Mouse (Mus musculus): ENCODE data around the gene Eif4h. TPM values are rescaled to one million over a fixed set of nuclear protein-coding genes. Genes with fewer than 3 reads are reported as not detected.

The Eif4h gene
- polyA plus RNA-seq, 1 experiment from 2014 or later: 502 TPM

DNA sequence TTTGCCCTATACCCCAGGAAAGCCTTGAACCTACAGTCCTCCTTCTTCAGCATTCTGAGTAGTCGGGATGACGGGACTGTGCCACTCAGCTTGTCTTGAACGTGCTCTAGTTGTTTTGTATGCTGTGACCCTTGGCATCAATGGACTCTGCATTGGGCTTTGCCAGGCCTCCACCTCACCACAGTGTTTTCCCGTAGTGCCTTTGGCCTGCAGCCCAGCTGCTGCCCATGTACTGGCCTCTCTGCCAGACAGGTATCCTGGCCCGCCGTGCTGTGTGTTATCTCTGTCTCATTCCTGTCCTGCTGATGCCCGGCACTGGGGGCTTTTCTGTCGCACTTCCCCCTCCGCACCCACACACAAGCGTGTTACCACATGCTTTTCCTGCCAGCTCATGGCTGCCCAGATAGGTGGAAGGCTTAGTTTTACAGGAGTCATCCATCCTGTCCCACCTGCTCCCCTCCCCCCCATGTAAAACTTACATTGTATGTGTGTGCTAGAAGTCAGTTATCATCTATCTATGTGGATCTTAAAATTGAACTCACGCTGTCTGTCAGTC, 47.2 kb downstream of the Eif4h start:
- Histone ChIP-seq H3K9me3 (ENCODE audit: low read length) (no peaks in the 10 kb centered on the region), H3K36me3 (ENCODE audit: insufficient read depth, low read length) (peaks cover 68% of the 10 kb centered on the region), H3K4me1 (ENCODE audit: insufficient read depth, low read length) (no peaks in the 10 kb centered on the region), H3K27me3 (ENCODE audit: insufficient read depth, low read length) (no peaks in the 10 kb centered on the region), H3K4me3 (ENCODE audit: low read length) (no peak overlapping the region), H3K27ac (ENCODE audit: low read length) (no peak overlapping the region), H3K9ac (replicated peaks; ENCODE audit: low read length) (no peak overlapping the region), H3K4me2 (replicated peaks; ENCODE audit: low read depth, low read length) (no peak overlapping the region)
- 89% methylated on average over 11 of the region's 11 CpGs for WGBS
- no peak for ATAC-seq (ENCODE audit: low FRiP score, low TSS enrichment)

DNA sequence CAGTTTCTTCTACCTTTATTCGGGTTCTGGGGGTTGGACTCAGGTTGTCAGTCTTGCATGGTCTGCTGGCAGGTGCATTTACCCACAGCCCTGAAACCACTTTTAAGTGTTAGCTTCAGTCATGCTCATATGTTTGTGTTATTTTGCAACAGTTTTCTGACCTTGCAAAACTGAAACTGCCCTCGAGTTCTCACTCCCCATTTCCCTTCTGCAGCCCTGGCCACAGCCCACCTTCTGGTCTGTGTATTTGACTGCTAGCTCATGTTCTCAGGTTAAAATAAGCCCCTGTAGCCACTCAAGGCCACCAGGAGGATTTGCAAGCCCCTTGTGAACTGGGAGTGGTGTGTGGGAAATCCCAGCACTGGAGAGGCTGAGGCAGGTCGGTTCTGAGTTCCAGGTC, 49.4 kb downstream of the Eif4h start:
- Histone ChIP-seq H3K27ac (ENCODE audit: low read length) (no peak overlapping the region), H3K36me3 (ENCODE audit: insufficient read depth, low read length) (peaks cover 48% of the 10 kb centered on the region), H3K4me3 (ENCODE audit: low read length) (no peak overlapping the region), H3K4me2 (replicated peaks; ENCODE audit: low read depth, low read length) (no peak overlapping the region), H3K27me3 (ENCODE audit: insufficient read depth, low read length) (no peaks in the 10 kb centered on the region), H3K9me3 (ENCODE audit: low read length) (no peaks in the 10 kb centered on the region), H3K4me1 (ENCODE audit: insufficient read depth, low read length) (no peaks in the 10 kb centered on the region), H3K9ac (replicated peaks; ENCODE audit: low read length) (no peak overlapping the region)
- no peak for ATAC-seq (ENCODE audit: low FRiP score, low TSS enrichment)
- 85% methylated on average over 3 of the region's 3 CpGs for WGBS

DNA sequence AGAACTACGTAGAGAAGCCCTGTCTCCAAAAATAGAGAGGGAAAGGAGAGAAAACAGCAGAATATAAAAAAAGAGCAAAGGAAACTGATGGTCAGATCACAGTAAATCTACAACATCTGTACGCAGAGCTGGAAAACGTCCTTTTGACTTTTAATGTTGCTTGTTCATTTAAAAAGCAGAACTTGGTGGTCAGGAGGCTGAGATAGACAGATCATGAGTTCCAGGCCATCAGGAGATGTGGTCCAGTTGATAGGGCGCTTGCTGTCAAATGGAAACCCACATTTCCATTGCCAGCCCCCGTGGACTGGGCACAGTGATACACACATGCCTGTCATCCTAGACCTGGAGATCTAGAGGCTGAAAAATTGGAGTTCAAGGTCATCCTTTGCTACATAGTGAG, 54.5 kb downstream of the Eif4h start:
- H3K4me1 ChIP-seq (ENCODE audit: insufficient read depth, low read length): peaks cover 9% of the 10 kb centered on the region; the same call in 1 of the 2 replicates
- H3K27me3 ChIP-seq (ENCODE audit: insufficient read depth, low read length): no peaks in the 10 kb centered on the region
- ATAC-seq (ENCODE audit: low FRiP score, low TSS enrichment): no peak
- 89% methylated on average over 5 of the region's 5 CpGs for whole genome bisulfite sequencing
- H3K27ac ChIP-seq (ENCODE audit: low read length): no peak overlapping the region
- H3K4me2 ChIP-seq (replicated peaks; ENCODE audit: low read depth, low read length): no peak overlapping the region
- no peaks in the 10 kb centered on the region for H3K9me3 ChIP-seq (ENCODE audit: low read length)
- no peak overlapping the region for H3K4me3 ChIP-seq (ENCODE audit: low read length)
- no peak overlapping the region; the same call in 1 of the 2 replicates for H3K9ac ChIP-seq (replicated peaks; ENCODE audit: low read length)
- H3K36me3 ChIP-seq (ENCODE audit: insufficient read depth, low read length): peaks cover 11% of the 10 kb centered on the region; the same call in 1 of the 2 replicates

DNA sequence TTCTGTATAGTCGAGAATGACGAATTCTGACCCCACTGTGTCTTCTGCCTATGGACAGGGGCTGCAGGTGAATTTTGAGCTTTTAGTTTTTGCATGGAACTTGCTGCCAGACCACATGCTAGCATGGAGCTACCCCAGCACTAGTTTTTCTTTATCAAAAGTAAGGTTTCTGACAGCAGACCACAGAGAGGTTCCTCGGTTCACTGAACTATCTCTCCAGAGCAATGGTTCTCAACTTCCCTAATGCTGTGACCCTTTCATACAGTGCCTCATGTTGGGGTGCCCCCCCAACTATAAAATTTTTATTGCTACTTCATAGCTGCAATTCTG, 55.4 kb downstream of the Eif4h start:
- peaks cover 9% of the 10 kb centered on the region; the same call in 1 of the 2 replicates for H3K4me1 ChIP-seq (ENCODE audit: insufficient read depth, low read length)
- peaks cover 9% of the 10 kb centered on the region; the same call in 1 of the 2 replicates for H3K36me3 ChIP-seq (ENCODE audit: insufficient read depth, low read length)
- no peak for ATAC-seq (ENCODE audit: low FRiP score, low TSS enrichment)
- H3K9ac ChIP-seq (replicated peaks; ENCODE audit: low read length): no peak overlapping the region
- no peaks in the 10 kb centered on the region for H3K9me3 ChIP-seq (ENCODE audit: low read length)
- peak overlapping the region; percentile 4; the same call in 1 of the 2 replicates for H3K4me2 ChIP-seq (replicated peaks; ENCODE audit: low read depth, low read length)
- H3K27ac ChIP-seq (ENCODE audit: low read length): no peak overlapping the region
- no peak overlapping the region for H3K4me3 ChIP-seq (ENCODE audit: low read length)
- H3K27me3 ChIP-seq (ENCODE audit: insufficient read depth, low read length): no peaks in the 10 kb centered on the region
- WGBS: 74% methylated on average over 3 of the region's 3 CpGs

DNA sequence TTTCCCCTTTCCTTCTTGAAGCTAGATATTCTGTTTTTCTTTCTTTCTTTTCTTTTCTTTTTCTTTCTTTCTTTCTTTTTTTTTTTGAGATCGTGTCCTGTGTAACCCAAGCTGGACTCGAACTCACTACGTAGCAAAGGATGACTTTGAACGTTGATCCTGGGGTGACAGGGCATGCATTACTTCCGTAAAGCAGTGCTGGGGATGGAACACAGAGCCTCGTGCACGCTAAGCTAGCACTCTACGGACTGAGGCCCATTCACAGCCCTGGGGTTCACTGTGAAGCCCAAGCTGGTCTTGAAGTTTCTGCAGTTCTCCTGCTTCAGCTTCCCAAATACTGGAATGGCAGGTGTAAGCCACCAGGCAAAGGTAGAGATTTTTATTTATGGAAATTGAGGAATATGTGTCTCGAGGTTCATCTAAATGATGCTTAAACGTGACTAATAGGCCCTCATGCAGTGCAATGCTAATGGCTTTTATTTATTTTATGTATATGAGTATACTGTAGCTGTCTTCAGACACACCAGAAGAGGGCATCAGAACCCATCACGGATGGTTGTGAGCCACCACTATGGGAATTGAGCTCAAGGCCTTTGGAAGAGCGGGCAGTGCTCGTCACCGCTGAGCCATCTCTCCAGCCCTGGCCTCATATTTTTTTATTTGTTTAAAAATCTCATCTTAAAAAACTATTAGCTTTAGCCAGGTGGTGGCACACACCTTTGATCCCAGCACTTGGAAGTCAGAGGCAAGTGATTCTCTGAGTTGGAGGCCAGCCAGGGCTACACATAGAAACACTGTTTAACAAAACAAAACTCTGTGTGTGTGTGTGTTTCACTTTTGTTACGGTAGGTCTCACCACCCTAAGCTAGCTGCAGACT, 56.0 kb downstream of the Eif4h start:
- Histone ChIP-seq H3K36me3 (ENCODE audit: insufficient read depth, low read length) (peaks cover 4% of the 10 kb centered on the region; the same call in 1 of the 2 replicates), H3K27me3 (ENCODE audit: insufficient read depth, low read length) (no peaks in the 10 kb centered on the region), H3K4me3 (ENCODE audit: low read length) (peak overlapping the region; percentile 98), H3K27ac (ENCODE audit: low read length) (0 out of 2 replicates have a peak overlapping the region, but pooled peaks have one; percentile 52), H3K4me1 (ENCODE audit: insufficient read depth, low read length) (peaks cover 9% of the 10 kb centered on the region; the same call in 1 of the 2 replicates), H3K9ac (replicated peaks; ENCODE audit: low read length) (peak overlapping the region; percentile 94), H3K9me3 (ENCODE audit: low read length) (no peaks in the 10 kb centered on the region), H3K4me2 (replicated peaks; ENCODE audit: low read depth, low read length) (peak overlapping the region; percentile 72)
- 28% methylated on average over 15 of the region's 15 CpGs for WGBS
- ATAC-seq (ENCODE audit: low FRiP score, low TSS enrichment): no peak

DNA sequence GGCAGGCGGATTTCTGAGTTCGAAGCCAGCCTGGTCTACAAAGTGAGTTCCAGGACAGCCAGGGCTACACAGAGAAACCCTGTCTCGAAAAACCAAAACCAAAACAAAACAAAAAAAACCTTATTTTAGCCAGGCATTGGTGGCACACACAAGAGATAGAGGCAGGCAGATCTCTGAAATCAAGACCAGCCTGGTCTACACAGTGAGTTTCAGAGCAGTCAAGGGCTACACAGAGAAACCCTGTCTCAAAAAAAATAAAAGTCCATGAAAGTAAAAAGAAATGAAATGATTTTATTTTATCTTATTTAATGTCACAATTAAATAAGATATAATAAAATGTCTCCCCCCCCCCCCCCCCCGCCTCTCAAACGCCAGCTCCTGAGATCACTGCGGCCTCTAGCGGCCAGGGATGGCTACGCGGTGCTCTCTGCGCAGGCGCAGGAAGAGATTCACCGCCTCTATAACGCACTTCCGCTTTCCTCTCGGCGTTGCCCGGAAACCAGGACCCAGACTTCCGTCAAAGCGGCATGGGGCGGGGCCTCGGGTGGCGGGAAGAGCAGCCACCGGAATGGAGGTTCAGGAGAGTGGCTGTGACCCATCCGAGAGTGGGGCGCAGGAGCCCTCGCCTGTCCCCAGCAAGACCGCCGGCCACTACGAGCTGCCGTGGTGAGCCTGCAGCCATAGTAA, 56.9 kb downstream of the Eif4h start:
- Histone ChIP-seq H3K27ac (ENCODE audit: low read length) (peak overlapping the region; percentile 52; the same call in 1 of the 2 replicates), H3K36me3 (ENCODE audit: insufficient read depth, low read length) (peaks cover 2% of the 10 kb centered on the region; the same call in 1 of the 2 replicates), H3K4me1 (ENCODE audit: insufficient read depth, low read length) (peaks cover 9% of the 10 kb centered on the region; the same call in 1 of the 2 replicates), H3K9me3 (ENCODE audit: low read length) (no peaks in the 10 kb centered on the region), H3K9ac (replicated peaks; ENCODE audit: low read length) (peak overlapping the region; percentile 94), H3K27me3 (ENCODE audit: insufficient read depth, low read length) (no peaks in the 10 kb centered on the region), H3K4me2 (replicated peaks; ENCODE audit: low read depth, low read length) (peak overlapping the region; percentile 72), H3K4me3 (ENCODE audit: low read length) (peak overlapping the region; percentile 98)
- WGBS: 8% methylated on average over 29 of the region's 30 CpGs
- ATAC-seq (ENCODE audit: low FRiP score, low TSS enrichment): peak; percentile 95

DNA sequence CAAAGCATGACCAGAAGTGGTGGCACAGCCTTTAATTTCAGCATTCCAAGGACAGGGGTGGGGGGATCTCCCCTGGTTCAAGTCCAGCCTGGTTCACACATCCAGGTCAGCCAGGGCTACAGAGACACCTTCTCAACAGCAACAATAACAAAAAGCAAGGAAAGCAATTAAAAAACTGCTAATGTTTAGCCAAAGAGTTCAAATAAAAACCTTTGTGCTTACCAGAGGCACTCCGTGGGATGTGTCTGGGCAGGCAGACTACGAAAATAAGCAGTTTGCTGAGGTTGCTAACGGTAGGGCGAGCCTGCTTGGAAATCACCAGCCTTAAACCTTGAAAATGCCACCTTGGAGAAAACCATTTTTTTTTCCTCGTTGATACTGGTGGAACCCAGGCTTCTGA, 58.1 kb downstream of the Eif4h start, which contains the start of gene Rfc2:
Rfc2 (plus strand) TSS at position 221 of the 400 bp plus-strand sequence.
- no peaks in the 10 kb centered on the region for H3K9me3 ChIP-seq (ENCODE audit: low read length)
- no peaks in the 10 kb centered on the region for H3K36me3 ChIP-seq (ENCODE audit: insufficient read depth, low read length)
- peak within 1 kb of the TSS; percentile 23; the same call in 1 of the 2 replicates for H3K27ac ChIP-seq (ENCODE audit: low read length)
- H3K4me1 ChIP-seq (ENCODE audit: insufficient read depth, low read length): peaks cover 9% of the 10 kb centered on the region; the same call in 1 of the 2 replicates
- no peak for ATAC-seq (ENCODE audit: low FRiP score, low TSS enrichment)
- no peak within 1 kb of the TSS for H3K4me3 ChIP-seq (ENCODE audit: low read length)
- WGBS: 63% methylated on average over 5 of the region's 5 CpGs
- no peak within 1 kb of the TSS for H3K4me2 ChIP-seq (replicated peaks; ENCODE audit: low read depth, low read length)
- no peak within 1 kb of the TSS for H3K9ac ChIP-seq (replicated peaks; ENCODE audit: low read length)
- H3K27me3 ChIP-seq (ENCODE audit: insufficient read depth, low read length): no peaks in the 10 kb centered on the region

DNA sequence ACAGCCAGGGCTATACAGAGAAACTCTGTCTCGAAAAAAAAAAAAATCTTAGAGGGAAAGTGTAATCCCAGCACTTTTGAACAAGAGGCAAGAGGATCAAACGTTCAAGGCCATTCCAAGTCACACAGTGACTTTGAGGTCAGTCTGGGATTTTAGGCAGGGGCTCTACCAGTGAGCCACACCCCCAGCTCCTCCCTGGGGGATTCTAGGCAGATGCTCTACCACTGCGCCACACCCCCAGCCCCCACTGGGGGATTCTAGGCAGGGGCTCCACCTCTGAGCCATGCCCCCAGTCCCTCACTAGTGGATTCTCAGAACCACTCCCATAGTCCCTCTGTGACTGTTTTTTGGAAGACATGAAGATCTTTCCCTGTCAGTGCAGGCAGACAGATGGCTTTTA, 60.2 kb downstream of the Eif4h start:
- H3K36me3 ChIP-seq (ENCODE audit: insufficient read depth, low read length): no peaks in the 10 kb centered on the region
- no peaks in the 10 kb centered on the region for H3K27me3 ChIP-seq (ENCODE audit: insufficient read depth, low read length)
- no peaks in the 10 kb centered on the region for H3K9me3 ChIP-seq (ENCODE audit: low read length)
- no peak overlapping the region for H3K4me2 ChIP-seq (replicated peaks; ENCODE audit: low read depth, low read length)
- H3K9ac ChIP-seq (replicated peaks; ENCODE audit: low read length): no peak overlapping the region
- H3K4me3 ChIP-seq (ENCODE audit: low read length): no peak overlapping the region
- WGBS: 61% methylated on average over 3 of the region's 3 CpGs
- no peak for ATAC-seq (ENCODE audit: low FRiP score, low TSS enrichment)
- H3K4me1 ChIP-seq (ENCODE audit: insufficient read depth, low read length): peaks cover 9% of the 10 kb centered on the region; the same call in 1 of the 2 replicates
- no peak overlapping the region for H3K27ac ChIP-seq (ENCODE audit: low read length)

DNA sequence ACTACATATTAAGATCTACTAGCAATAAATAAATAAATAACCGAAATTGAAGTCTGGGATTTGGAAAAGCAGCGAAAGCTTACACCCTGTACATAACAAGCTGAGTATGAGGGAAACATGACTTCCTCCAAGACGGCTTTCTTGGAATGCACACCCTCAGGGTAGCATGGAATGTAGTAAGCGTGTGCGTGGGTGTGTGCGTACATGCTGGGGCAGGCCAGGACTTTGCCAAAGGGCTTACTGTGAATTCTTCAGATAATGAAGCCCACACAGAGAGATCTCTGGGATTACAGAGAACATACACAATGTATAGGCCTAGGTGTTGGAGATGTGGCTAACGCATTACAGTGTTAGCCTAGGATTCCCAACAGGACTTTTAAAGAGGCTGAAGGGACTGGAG, 61.8 kb downstream of the Eif4h start:
- Histone ChIP-seq H3K27me3 (ENCODE audit: insufficient read depth, low read length) (no peaks in the 10 kb centered on the region), H3K4me1 (ENCODE audit: insufficient read depth, low read length) (peaks cover 7% of the 10 kb centered on the region), H3K9me3 (ENCODE audit: low read length) (no peaks in the 10 kb centered on the region), H3K27ac (ENCODE audit: low read length) (no peak overlapping the region), H3K4me2 (replicated peaks; ENCODE audit: low read depth, low read length) (no peak overlapping the region), H3K36me3 (ENCODE audit: insufficient read depth, low read length) (no peaks in the 10 kb centered on the region), H3K9ac (replicated peaks; ENCODE audit: low read length) (no peak overlapping the region), H3K4me3 (ENCODE audit: low read length) (no peak overlapping the region)
- no peak for ATAC-seq (ENCODE audit: low FRiP score, low TSS enrichment)
- WGBS: 82% methylated on average over 7 of the region's 7 CpGs

Measured in kidney, embryonic 16.5 days (tissue).